11 mouse cellular contexts compared by ENCODE assay signal in the genomic region with DNA sequence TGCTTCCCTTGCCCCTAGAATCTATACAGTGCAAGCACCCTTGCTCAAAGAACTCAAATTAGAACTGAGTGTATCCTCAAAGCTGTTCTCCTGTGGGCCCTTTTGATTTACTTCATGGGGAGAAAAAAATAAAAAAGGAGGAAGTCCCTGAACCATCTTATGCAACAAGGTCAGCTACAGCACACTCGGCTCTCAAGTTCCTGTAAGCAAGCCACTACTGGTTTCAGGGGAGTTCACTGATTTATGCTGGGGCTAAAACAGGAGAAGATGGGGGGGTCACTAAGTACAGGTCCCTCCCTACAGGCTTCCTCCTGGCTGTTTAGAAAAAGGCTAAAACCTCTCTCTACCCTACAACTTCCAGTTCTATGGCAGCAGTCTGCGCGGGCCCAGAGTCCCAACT. TPM values are rescaled to one million over a fixed set of nuclear protein-coding genes. Genes with fewer than 3 reads are reported as not detected.
A peak's percentile ranks its signal among the peaks of the same experiment; 100 is the strongest.
DNase-seq lines count a peak whose midpoint lies in the region; ATAC-seq lines count a peak whose summit lies in the region.
"Had no signal": no experiment of that assay in that cellular context is flagged by ENCODE, and none has a peak within 500 bp of the region (broad histone marks: within the 10 kb centered on the region; RNA-seq: fewer than 3 reads in every experiment).

No protein-coding gene starts in this region.

- no peak for ATAC-seq in heart, embryonic 11.5 days (replicated peaks; ENCODE audit: insufficient number of reproducible peaks, low FRiP score, low TSS enrichment)
- ATAC-seq in lung, embryonic 15.5 days (ENCODE audit: borderline replicate concordance, extremely low read depth, low FRiP score, low TSS enrichment), result peak; percentile 12; the same call in 1 of the 2 replicates
- ATAC-seq in midbrain, embryonic 16.5 days, result no peak

- H3K4me2 ChIP-seq in heart, embryonic 11.5 days, result no peak overlapping the region
- H3K4me2 ChIP-seq in lung, embryonic 15.5 days, result no peak overlapping the region
- H3K4me2 ChIP-seq in midbrain, embryonic 16.5 days (ENCODE audit: low read length), result no peak overlapping the region

- H3K4me3 ChIP-seq in heart, embryonic 11.5 days (ENCODE audit: low read depth, low read length), result no peak overlapping the region
- H3K4me3 ChIP-seq in lung, embryonic 15.5 days, result no peak overlapping the region
- no peak overlapping the region for H3K4me3 ChIP-seq in limb, embryonic 10.5 days
- H3K4me3 ChIP-seq in midbrain, embryonic 16.5 days (ENCODE audit: low read depth, low read length), result no peak overlapping the region

- no peaks in the 10 kb centered on the region for H3K27me3 ChIP-seq in heart, embryonic 11.5 days (ENCODE audit: control insufficient read depth, insufficient read depth, low read length)
- no peaks in the 10 kb centered on the region for H3K27me3 ChIP-seq in lung, embryonic 15.5 days
- no peaks in the 10 kb centered on the region for H3K27me3 ChIP-seq in limb, embryonic 10.5 days (ENCODE audit: low read depth, poor library complexity, severe bottlenecking)
- no peaks in the 10 kb centered on the region for H3K27me3 ChIP-seq in midbrain, embryonic 16.5 days (ENCODE audit: control insufficient read depth, insufficient read depth, low read depth, low read length)

- WGBS in heart, embryonic 11.5 days (ENCODE audit: insufficient replicate concordance), result 83% methylated on average over 3 of the region's 3 CpGs
- WGBS in lung, embryonic 15.5 days, result 76% methylated on average over 3 of the region's 3 CpGs
- 90% methylated on average over 3 of the region's 3 CpGs for WGBS in limb, embryonic 10.5 days
- WGBS in midbrain, embryonic 16.5 days, result 95% methylated on average over 3 of the region's 3 CpGs

- H3K27ac ChIP-seq in heart, embryonic 11.5 days (ENCODE audit: low read depth, low read length), result no peak overlapping the region
- H3K27ac ChIP-seq in lung, embryonic 15.5 days, result no peak overlapping the region
- peak overlapping the region; percentile 34; the same call in 1 of the 2 replicates for H3K27ac ChIP-seq in limb, embryonic 10.5 days
- H3K27ac ChIP-seq in midbrain, embryonic 16.5 days (ENCODE audit: low read length), result no peak overlapping the region

- H3K36me3 ChIP-seq in heart, embryonic 11.5 days (ENCODE audit: control insufficient read depth, insufficient read depth, low read length), result no peaks in the 10 kb centered on the region
- no peaks in the 10 kb centered on the region for H3K36me3 ChIP-seq in lung, embryonic 15.5 days
- peaks cover 15% of the 10 kb centered on the region for H3K36me3 ChIP-seq in limb, embryonic 10.5 days
- H3K36me3 ChIP-seq in midbrain, embryonic 16.5 days (ENCODE audit: control insufficient read depth, insufficient read depth, low read length), result no peaks in the 10 kb centered on the region

- H3K9me3 ChIP-seq in heart, embryonic 11.5 days (replicated peaks; ENCODE audit: control insufficient read depth, low read length), result no peaks in the 10 kb centered on the region
- no peaks in the 10 kb centered on the region for H3K9me3 ChIP-seq in lung, embryonic 15.5 days
- H3K9me3 ChIP-seq in limb, embryonic 10.5 days (replicated peaks), result no peaks in the 10 kb centered on the region
- H3K9me3 ChIP-seq in midbrain, embryonic 16.5 days (replicated peaks; ENCODE audit: control insufficient read depth, low read length, poor library complexity, severe bottlenecking), result no peaks in the 10 kb centered on the region

- H3K4me1 ChIP-seq in heart, embryonic 11.5 days (ENCODE audit: control insufficient read depth, insufficient read depth, low read length), result peaks cover 11% of the 10 kb centered on the region
- H3K4me1 ChIP-seq in lung, embryonic 15.5 days, result peaks cover 23% of the 10 kb centered on the region
- peaks cover 63% of the 10 kb centered on the region for H3K4me1 ChIP-seq in limb, embryonic 10.5 days
- no peaks in the 10 kb centered on the region for H3K4me1 ChIP-seq in midbrain, embryonic 16.5 days (ENCODE audit: control insufficient read depth, insufficient read depth, low read length)

- peak; percentile 97 for DNase-seq in heart, adult 11 months
- no peak for DNase-seq in lung, postnatal 10 days
- no peak for DNase-seq in limb, embryonic 10.5 days (ENCODE audit: low spot score)
- DNase-seq in skeletal muscle tissue, adult 2 months (ENCODE audit: low read depth, low spot score), result peak; percentile 56
- no peak for DNase-seq in embryo, embryonic 10.5 days (ENCODE audit: low spot score)
- DNase-seq: cerebellum, adult 18-20 months; gastrocnemius, postnatal 25 days; thymus, adult 2 months had no signal

- no peak overlapping the region for H3K9ac ChIP-seq in heart, embryonic 11.5 days (ENCODE audit: low read depth, low read length)
- no peak overlapping the region for H3K9ac ChIP-seq in lung, embryonic 15.5 days
- H3K9ac ChIP-seq in midbrain, embryonic 16.5 days (ENCODE audit: low read depth, low read length), result no peak overlapping the region

RNA-seq across cellular contexts. Expression of a gene that starts 17.5 kb away (rescaled TPM):
- 6.3 and 7.8 TPM in 2 replicates for polyA plus RNA-seq in heart, embryonic 11.5 days (2014; fragmentation: Nextera tagmentation; extraction: Ambion mirVana)
- 8.3 and 10.2 TPM in 2 replicates for polyA plus RNA-seq in lung, embryonic 15.5 days (2015; fragmentation: Nextera tagmentation; extraction: Ambion mirVana)
- polyA plus RNA-seq in limb, embryonic 10.5 days (2016; fragmentation: Nextera tagmentation; extraction: Ambion mirVana), result 13.3 and 14.2 TPM in 2 replicates
- polyA plus RNA-seq in midbrain, embryonic 16.5 days (2015; fragmentation: Nextera tagmentation; extraction: Ambion mirVana), result 2.1 and 2.6 TPM in 2 replicates

Comparison
In these comparisons a context has a peak if more than half of its experiments do, and no peak if none do; other contexts are left out.
1. DNase-seq: peak in heart, adult 11 months (single experiment) and skeletal muscle tissue, adult 2 months (single experiment); none in lung, postnatal 10 days (single experiment), limb, embryonic 10.5 days (single experiment) and embryo, embryonic 10.5 days (single experiment).